Mouse (Mus musculus) testis, adult 10 weeks (tissue): ENCODE results near the gene Rhag. TPM values are rescaled to one million over a fixed set of nuclear protein-coding genes. Genes with fewer than 3 reads are reported as not detected.

ENCODE experiments used
- polyA plus RNA-seq: library from polyadenylated mRNA; stranded (reverse); fragments of 350-450 nt; fragmentation: Illumina TruSeq; extraction: RNeasy Lipid Tissue Mini Kit (QIAGEN cat#74804); gene quantifications from one replicate; pipeline ENCODE4 v1.2.3, GENCODE M21; 2014; ENCODE audit warnings: low read depth, low replicate concordance

The Rhag gene
- not detected for polyA plus RNA-seq

GRCm38 (mm10) chr17:40810934-40811333 lies at the start of gene Rhag:
Rhag (plus strand) TSS chr17:40811126.

GRCm38 (mm10) chr17:40806953-40807572 lies 3.9 kb upstream of the Rhag start, which contains the start of gene Crisp2:
Crisp2 (minus strand) TSS chr17:40807003.

GRCm38 (mm10) chr17:40879924-40880691 lies 69.2 kb downstream of the Rhag start, which contains the start of gene 9130008F23Rik:
9130008F23Rik (minus strand) TSS chr17:40880559.

Other genes with a start within 250 kb of the Rhag start
- gene Esp6, start 249.6 kb upstream of the Rhag start, polyA plus RNA-seq = not detected
- not detected for gene Esp4, start 212.5 kb upstream of the Rhag start, polyA plus RNA-seq
- gene Esp3, start 179.1 kb upstream of the Rhag start, polyA plus RNA-seq = not detected
- not detected for gene Esp1, start 84.0 kb upstream of the Rhag start, polyA plus RNA-seq
- 9,128 TPM for gene Crisp2, start 4.1 kb upstream of the Rhag start, polyA plus RNA-seq
- gene 9130008F23Rik, start 69.4 kb downstream of the Rhag start, polyA plus RNA-seq = 0.18 TPM
- not detected for gene Glyatl3, start 103.2 kb downstream of the Rhag start, polyA plus RNA-seq
- 19.6 TPM for gene Mut, start 123.6 kb downstream of the Rhag start, polyA plus RNA-seq
- 77.4 TPM for gene Cenpq, start 123.9 kb downstream of the Rhag start, polyA plus RNA-seq